Mouse (Mus musculus) c-Kit-positive CD71-positive TER-119-positive erythroid progenitor cells, embryonic 14.5 days (primary cell): Measurements from ENCODE around the gene Nme7.

Source experiments
- DNase-seq: peaks from one replicate; pipeline ENCODE4 v3.0.0-alpha.2; 2013; ENCODE audit warnings: low spot score

The Nme7 gene

DNA sequence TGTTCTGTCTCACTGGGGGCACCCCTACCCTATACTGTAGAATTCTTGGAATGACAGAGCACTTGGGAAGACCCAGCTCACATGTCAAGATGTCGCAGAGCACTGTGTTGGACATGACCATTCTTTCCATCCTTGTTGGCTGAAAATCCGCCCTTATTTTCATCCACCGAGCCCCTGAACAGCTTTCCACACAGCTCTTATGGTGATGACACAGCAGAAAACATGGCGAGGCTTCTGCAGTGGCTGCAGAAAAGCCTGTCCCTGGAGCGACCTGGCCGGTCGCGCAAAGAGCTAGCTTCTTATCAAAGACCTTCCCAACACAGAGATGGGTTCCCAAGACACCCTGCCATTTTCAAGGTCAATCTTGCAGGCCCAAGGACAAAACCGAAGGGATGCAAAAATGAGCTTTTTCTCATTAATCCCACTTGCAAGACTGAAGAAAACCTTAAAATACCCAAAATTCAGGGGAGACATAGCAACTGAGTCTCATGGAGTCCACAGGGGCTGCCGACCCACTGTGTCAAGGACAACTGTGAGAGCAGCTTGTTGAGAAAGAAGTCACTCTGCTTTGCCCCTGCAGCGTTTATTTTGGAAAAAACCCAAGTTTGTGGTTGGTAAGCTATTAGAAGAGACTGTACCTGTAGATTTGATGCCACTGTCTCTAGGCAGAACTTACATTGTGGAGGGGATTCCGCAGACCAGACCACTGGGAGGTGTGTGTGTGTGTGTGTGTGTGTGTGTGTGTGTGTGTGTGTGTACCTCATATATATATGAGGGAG, 155.4 kb downstream of the Nme7 start:
- no peak for DNase-seq

DNA sequence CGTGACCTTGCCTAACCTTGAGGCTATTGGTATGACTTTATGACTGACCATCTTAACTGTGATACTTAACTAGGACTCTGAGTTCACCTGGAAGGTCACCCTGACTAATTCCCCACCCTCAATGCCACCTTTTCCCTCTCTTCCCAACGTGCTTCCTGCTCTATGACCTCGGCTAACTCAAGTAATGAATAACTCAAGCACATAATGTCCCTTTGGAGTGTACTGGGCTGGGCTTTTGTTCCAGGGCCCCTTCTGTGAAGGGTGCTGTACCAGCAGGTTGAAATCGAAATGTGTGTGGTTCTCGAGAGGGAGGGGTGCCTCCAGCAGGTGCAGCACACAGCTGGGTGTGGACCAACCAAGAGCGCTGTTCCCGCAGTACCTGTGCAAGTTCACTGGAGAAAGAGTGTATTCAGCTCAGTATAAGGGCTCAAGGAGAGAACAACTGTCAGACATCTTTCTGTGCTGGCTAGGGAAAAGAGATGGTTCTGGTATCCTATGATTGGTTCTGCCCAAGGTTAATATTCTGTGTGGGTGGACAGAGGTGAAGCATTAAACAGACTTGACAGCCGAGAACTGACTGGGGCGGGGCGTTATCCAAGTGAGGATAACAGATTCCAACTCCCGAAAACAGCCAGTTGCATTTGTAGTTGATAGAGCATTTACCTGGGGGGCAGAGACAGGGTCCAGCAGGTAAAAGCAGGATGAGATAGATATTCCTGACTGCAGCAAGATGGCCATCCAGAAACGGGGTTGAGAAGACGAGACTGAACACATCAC, 157.2 kb downstream of the Nme7 start:
- no peak for DNase-seq

DNA sequence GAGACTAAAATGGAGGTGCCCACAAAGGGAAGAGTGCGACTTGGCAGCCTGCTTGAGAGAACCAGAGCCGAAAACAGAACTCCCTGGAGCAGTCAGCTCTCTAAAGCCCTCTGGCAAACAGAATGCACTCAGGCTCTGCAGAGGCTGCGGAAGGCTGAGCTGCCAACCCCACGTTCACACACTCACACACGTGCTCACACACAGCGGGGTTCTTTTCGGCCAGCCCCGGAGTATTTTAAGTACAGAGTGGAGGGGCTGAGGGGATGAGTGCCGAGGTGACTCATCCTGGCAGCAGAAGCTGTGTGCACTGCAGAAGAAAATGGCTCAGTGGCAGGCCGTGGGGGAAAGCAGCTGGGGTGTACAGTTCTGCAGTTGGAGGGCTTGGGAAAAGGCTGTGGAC, 157.8 kb downstream of the Nme7 start:
- DNase-seq: no peak

- DNase-seq: no peak
Measured at GRCm38 (mm10) chr1:164467406-164467805, 163.5 kb downstream of the Nme7 start.

DNA sequence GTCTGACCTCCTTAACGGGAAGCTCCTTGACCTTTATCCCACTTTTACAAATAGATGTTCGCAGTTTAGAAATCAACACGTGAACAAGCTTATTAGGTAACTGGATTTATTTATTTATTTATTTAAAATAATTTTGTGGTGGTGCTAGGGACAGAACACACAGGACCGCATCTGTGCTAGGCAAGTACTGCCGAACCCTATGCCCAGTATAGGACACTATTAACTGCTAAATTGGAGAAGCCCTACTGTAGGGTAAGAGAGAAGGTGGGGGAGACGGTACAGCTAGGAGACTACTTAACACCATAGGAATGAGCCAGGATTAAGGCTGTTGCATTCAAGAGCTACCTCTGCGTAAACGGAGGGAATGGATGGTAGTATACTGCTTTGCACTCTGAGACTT, 164.4 kb downstream of the Nme7 start:
- no peak for DNase-seq

DNA sequence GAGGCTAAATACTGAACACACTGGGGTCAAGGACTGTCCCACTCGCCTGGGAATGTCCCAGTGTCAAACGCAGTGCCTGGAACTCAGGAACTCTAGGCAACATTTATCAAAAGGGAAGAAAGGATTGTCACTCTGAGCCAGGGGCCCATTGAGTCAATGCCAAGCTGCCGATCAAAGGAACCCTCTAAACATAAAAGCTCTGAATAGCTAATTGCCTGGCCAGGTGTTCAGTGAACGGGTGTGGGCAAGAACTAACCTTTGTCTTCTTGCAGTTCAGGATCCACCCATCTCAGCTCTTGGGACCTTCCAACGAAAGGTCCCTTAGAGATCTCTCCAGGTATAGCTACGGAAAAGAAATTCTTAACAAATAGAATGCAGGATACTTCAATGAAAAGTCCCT, 167.1 kb downstream of the Nme7 start:
- DNase-seq: no peak

- DNase-seq: no peak
Measured at GRCm38 (mm10) chr1:164471632-164472031, 167.7 kb downstream of the Nme7 start.

GRCm38 (mm10) chr1:164473398-164473797, 169.5 kb downstream of the Nme7 start:
- no peak for DNase-seq

DNA sequence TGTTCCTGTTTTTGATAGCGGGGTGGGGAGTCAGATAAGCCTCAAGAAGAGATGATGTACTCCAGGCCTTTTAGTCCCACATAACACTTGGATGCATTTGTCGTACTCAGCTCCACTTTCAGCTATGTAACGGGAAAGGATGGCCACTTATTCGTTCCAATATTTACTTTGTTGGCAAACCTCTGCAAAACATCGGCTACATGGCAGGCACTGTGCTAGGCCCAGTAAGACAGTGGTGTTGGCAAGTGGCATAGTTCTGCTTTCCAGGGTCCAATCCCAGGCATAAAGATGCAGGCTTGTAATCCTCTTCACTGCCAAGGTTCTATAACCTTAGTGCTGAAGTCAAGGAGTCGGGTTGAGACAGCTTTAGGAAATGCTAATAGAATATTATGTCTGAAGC, 170.4 kb downstream of the Nme7 start:
- DNase-seq: no peak

GRCm38 (mm10) chr1:164474778-164475511, 171.0 kb downstream of the Nme7 start:
- no peak for DNase-seq

DNA sequence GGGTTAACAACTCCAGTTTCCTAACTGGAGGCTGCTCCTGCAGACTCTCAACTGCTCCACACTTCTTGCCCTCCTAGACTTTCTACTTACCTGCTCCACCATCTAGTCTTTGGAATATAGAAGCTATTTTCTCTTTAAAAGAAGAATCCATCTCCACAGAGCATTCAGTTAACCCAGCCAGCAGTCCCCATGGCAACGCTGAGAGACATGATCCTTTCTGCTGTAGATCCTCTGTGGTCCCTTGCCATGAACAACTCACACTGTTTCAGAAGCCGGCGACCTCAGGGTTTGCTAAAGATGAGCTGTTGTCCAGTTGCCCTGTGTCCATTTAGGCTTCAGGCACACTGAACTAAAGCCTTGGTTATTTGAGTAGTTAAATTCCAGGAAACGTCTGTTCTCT, 172.0 kb downstream of the Nme7 start:
- no peak for DNase-seq

- DNase-seq: no peak
Measured at GRCm38 (mm10) chr1:164480755-164481644, 177.1 kb downstream of the Nme7 start.

GRCm38 (mm10) chr1:164481645-164482354, 177.9 kb downstream of the Nme7 start:
- DNase-seq: no peak

GRCm38 (mm10) chr1:164482833-164483232, 178.9 kb downstream of the Nme7 start:
- no peak for DNase-seq

- DNase-seq: no peak
Measured at GRCm38 (mm10) chr1:164483728-164484127, 179.8 kb downstream of the Nme7 start.
